Mouse (Mus musculus) layer of hippocampus, postnatal 14 days (tissue): ENCODE results near the gene Sec63. TPM values are rescaled to one million over a fixed set of nuclear protein-coding genes. Genes with fewer than 3 reads are reported as not detected.

Experiments
- DNase-seq, 2 experiments: peaks; one replicate each; pipeline ENCODE4 v3.0.0; 2021 to 2022; ENCODE audit warnings: low spot score in 2 of 2, mixed read lengths in 1 of 2
- total RNA-seq, 2 experiments: library from RNA; stranded (reverse); gene quantifications; 2 replicates each; pipeline ENCODE4 v1.2.3; 2021

Gene Sec63
- total RNA-seq, 2 experiments from 2014 or later: 40.9 to 43.0 TPM

- DNase-seq: no peak
These were observed 100.2 kb downstream of the Sec63 start for GRCm38 (mm10) chr10:42861446-42861845.

DNA sequence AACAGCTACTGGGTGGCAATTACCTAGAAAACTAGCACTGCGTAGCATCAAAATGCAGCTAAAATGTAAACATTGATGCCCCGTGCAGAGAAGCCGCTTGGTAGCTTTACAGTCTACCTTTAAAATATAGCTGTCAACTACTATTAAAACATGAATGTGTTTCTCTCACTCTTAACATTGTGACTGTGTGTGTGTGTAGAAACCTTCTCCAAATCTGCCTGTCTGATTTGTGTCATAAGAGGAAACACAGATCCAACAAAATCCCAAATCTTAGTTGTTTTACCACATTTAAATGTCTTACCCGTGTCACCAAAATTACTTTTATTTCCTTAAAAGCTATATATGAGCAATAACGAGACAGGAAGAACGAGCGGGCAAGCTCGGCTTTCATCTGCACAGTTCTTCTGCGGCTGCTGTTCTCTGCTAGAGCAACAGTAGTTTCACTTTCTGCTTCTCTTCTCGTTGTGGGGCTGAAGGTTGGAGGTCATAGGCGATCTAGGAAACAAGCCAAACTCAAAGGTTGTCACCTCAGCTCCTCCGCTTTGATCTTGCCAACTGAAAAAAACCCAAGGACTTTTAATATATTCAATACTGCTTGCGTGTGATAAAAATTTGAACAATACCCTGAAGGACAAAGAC lies 100.9 kb downstream of the Sec63 start:
- DNase-seq: no peak

DNA sequence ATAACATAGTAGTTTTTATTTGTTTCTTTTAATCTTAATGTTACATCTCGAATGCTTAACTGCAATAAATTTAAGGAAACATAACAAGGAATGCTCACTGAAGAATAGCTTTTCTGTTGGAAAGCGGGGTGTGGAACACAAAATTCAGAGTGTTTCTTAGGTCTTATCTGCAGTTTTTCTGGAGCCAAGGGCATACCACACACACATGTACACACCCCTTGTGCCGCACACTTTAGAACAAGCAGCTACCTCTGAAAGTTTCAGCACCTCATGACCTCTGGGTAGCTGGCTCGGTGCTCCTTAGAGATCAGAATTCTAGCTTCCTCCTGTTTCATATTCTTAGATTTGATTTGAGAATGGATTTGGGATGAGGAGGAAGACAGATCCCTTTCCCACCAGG lies 101.5 kb downstream of the Sec63 start:
- DNase-seq: no peak

- DNase-seq: peak; percentile 47 to 64
These were observed 102.5 kb downstream of the Sec63 start for GRCm38 (mm10) chr10:42863621-42864391.

DNA sequence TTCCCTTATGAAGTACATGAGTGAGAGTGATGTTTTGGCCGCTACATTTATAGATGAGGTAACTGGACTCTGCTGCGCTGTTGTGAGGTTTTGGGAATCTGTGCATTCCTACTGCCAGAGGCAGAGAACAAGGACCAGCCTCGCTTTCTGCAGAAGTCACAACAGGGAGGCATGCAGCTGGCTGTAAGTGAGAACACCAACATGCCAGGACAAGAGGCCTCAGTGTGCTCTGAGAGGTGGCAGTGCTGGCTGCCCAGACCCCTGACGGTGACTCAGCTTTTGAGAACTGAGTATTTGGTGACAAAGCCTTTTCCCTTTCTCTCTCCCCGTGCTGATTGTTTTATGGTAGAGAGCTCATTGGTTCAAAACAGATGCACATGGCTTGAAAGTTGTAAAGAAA lies 103.4 kb downstream of the Sec63 start:
- no peak for DNase-seq

- DNase-seq: no peak
These were observed 107.1 kb downstream of the Sec63 start for GRCm38 (mm10) chr10:42868416-42868815.

DNA sequence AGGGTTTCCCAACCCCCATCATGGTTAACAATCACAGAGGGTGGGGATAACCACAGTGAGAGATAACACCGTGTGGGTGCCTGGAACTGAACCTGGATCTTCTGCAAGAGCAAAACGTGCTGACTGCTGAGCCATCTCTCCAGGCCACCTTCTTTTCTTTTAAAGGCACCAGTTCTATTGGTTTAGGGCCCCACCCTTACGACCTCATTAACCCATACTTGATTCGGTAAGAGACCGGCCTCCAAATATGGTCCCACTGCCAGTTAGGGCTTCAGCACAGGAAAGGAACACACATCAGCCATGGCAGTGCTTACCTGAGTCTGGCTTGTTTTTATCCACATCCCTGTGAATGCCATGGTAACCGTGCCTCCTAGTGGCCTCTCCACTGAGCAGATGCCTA lies 108.2 kb downstream of the Sec63 start:
- DNase-seq: no peak

DNA sequence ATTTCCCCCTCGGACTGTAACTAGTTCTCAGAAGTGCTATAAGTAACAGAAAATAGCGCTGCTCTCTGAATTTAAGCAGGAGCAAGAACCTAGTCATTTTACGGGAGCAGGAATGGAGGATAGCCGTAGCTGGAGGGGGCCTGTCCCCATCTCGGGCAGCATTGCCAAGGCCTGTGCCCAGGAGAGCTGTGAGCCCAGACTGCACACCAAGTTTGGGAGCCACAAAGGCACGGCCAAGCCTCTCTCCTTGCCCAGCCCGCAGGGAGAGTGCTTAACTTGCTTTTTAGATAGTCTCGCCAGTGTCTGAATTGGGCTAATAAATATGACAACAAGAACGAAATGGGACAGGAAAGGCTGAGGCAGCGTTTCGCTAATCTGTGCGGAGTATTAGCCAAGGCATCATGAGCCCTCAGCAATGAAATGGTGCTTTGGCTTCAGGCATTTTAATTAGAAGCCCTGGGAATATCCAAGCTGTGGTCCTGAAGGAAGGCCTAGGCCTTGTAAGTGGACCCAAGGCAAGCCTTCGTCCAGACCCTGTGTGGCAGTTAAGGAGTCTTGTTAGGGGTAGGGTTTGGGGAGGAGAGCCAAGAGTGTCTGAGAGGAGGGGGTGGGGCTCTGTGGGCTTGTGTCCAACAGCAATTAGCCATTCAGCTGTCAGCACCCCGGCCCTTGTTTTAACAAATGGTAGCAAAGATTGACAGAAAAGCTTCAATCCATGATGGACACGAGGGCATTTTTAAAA lies 111.1 kb downstream of the Sec63 start:
- peak in 1 of 2 experiments; percentile 18 for DNase-seq

DNA sequence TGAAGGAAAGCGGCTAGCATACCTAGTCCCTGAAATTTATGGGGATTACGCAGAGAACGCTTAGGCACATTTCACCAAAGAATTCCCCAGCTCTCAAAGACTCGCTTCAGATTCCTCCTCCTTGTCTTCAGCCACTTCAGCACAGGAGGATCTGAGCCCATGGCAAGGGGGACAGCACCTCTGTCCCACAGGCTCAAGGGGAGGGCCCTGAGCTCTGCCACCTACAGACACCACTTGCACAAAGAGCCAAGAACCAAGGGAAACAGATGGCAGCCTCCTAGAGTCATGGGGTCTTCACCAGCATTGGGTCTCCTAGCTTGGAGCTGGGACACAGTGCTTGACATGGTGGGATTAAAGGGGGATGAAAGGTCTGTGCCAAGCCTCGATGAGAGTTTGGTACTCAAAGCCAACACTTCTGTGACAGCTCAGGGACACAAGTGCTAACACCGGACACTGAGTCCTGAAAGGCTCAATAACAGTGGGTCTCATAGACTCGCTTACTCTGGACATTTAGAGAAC lies 111.8 kb downstream of the Sec63 start:
- no peak for DNase-seq

DNA sequence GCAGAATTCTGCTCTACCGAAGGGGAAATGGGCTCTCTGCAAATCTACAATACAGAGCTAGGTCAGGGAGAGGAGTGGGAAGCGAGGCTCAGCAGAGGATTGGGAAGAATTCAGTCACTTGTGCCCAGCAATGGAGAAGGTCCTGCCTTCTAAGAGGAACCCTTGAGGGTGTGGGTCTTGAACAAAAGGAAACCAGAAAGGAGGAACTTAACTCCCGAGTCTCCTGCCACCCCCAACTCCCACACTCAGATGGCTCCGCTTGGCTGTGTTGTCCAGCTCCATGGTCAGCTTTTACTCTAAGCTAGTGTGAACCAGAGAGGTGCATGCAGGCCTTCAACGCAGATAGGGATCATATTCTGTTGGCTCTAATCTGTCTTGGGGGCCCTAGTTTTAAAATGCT lies 114.9 kb downstream of the Sec63 start:
- no peak for DNase-seq

GRCm38 (mm10) chr10:42879269-42879681 lies 118.0 kb downstream of the Sec63 start:
- no peak for DNase-seq

GRCm38 (mm10) chr10:42879682-42880081 lies 118.4 kb downstream of the Sec63 start:
- DNase-seq: no peak

Other genes starting within 250 kb of the Sec63 start
- 10 to 100 TPM; 13.3 to 14.9 TPM for gene Nr2e1, start 177.9 kb upstream of the Sec63 start, total RNA-seq
- gene Ostm1, start 177.7 kb upstream of the Sec63 start, total RNA-seq: 10 to 100 TPM; 51.9 to 52.0 TPM
- gene Scml4, start 98.9 kb downstream of the Sec63 start, total RNA-seq: 1 to 10 TPM; 6.0 to 6.1 TPM